Mouse (Mus musculus): ENCODE measurements around the gene Pxk.

GRCm38 (mm10) chr14:8132789-8133188, 34.8 kb downstream of the Pxk start:
- TF ChIP-seq POLR2A (IDR thresholded peaks at IDR 0.05; ENCODE audit: insufficient read depth, low read length) = no peak
- TF ChIP-seq CTCF (IDR thresholded peaks at IDR 0.05; ENCODE audit: low read depth, low read length) = no peak
- TF ChIP-seq EP300 (IDR thresholded peaks at IDR 0.05; ENCODE audit: insufficient read depth, low read depth, low read length) = no peak

Data from ES-Bruce4 (cell line).